Comparison of ENCODE assay signal across 11 mouse cellular contexts in the genomic region with DNA sequence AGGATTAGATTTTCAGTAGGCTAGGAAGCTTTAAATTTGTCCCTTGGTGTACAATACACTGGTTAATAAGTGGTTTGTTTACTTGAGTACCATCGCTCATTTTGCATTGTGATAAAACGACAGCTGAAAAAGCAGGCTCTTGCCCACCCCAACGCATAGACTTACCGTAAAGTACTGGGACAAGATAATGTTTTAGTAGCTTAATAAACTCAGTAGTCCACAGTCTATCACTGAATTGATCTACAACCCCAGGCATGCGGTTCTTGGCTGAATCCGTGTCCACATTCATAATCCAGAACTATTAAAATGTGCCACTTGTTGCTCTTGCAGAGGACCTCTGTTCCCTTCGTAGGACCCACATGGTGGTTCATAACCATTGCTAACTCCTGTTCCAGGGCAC. TPM values are rescaled to one million over a fixed set of nuclear protein-coding genes. Genes with fewer than 3 reads are reported as not detected.
DNase-seq lines count a peak whose midpoint lies in the region; ATAC-seq lines count a peak whose summit lies in the region.
"Had no signal": no experiment of that assay in that cellular context is flagged by ENCODE, and none has a peak within 500 bp of the region (broad histone marks: within the 10 kb centered on the region; RNA-seq: fewer than 3 reads in every experiment).

No protein-coding gene starts in this region.

- 58% methylated on average over 7 of the region's 7 CpGs for WGBS in lung, embryonic 16.5 days
- WGBS in forebrain, embryonic 11.5 days: 76% methylated on average over 7 of the region's 7 CpGs
- WGBS in limb, embryonic 12.5 days: 82% methylated on average over 7 of the region's 7 CpGs

- H3K4me1 ChIP-seq in lung, embryonic 16.5 days (replicated peaks; ENCODE audit: control insufficient read depth, insufficient read depth, low read length): peaks cover 24% of the 10 kb centered on the region
- no peaks in the 10 kb centered on the region for H3K4me1 ChIP-seq in forebrain, embryonic 11.5 days (replicated peaks; ENCODE audit: control insufficient read depth, insufficient read depth, low read length)
- H3K4me1 ChIP-seq in limb, embryonic 12.5 days (replicated peaks): peaks cover 19% of the 10 kb centered on the region

- ATAC-seq in lung, embryonic 16.5 days (ENCODE audit: low read depth): no peak
- ATAC-seq in forebrain, embryonic 11.5 days (replicated peaks; ENCODE audit: low FRiP score): no peak
- ATAC-seq in limb, embryonic 12.5 days (ENCODE audit: insufficient number of reproducible peaks, insufficient read depth, low FRiP score, low TSS enrichment, low read depth): no peak
- ATAC-seq: inflammation-experienced regulatory T-cells, adult 6 months had no signal

- H3K9me3 ChIP-seq in lung, embryonic 16.5 days (ENCODE audit: control insufficient read depth, low read length): no peaks in the 10 kb centered on the region
- no peaks in the 10 kb centered on the region for H3K9me3 ChIP-seq in forebrain, embryonic 11.5 days (ENCODE audit: control insufficient read depth, low read length)
- no peaks in the 10 kb centered on the region for H3K9me3 ChIP-seq in limb, embryonic 12.5 days

- no peaks in the 10 kb centered on the region for H3K36me3 ChIP-seq in lung, embryonic 16.5 days (ENCODE audit: control insufficient read depth, insufficient read depth, low read length)
- no peaks in the 10 kb centered on the region for H3K36me3 ChIP-seq in forebrain, embryonic 11.5 days (ENCODE audit: control insufficient read depth, insufficient read depth, low read length)
- 0 out of 2 replicates have a peak, but pooled peaks cover 4% of the 10 kb centered on the region for H3K36me3 ChIP-seq in limb, embryonic 12.5 days

- H3K4me3 ChIP-seq in lung, embryonic 16.5 days (ENCODE audit: low read length): peak overlapping the region; percentile 97
- peak overlapping the region; percentile 75 for H3K4me3 ChIP-seq in forebrain, embryonic 11.5 days (ENCODE audit: low read depth, low read length)
- peak overlapping the region; percentile 78 for H3K4me3 ChIP-seq in limb, embryonic 12.5 days (replicated peaks)

- no peaks in the 10 kb centered on the region for H3K27me3 ChIP-seq in lung, embryonic 16.5 days (ENCODE audit: control insufficient read depth, insufficient read depth, low read depth, low read length)
- H3K27me3 ChIP-seq in forebrain, embryonic 11.5 days (ENCODE audit: control insufficient read depth, insufficient read depth, low read length): no peaks in the 10 kb centered on the region
- H3K27me3 ChIP-seq in limb, embryonic 12.5 days: no peaks in the 10 kb centered on the region

- no peak for DNase-seq in lung, postnatal 10 days
- DNase-seq in forebrain, embryonic 11.5 days (ENCODE audit: low spot score): no peak
- peak; percentile 3 for DNase-seq in retina, embryonic 14.5 days (ENCODE audit: low spot score)
- no peak for DNase-seq in gastrocnemius, postnatal 4 days (ENCODE audit: low spot score in 2 of 2)
- no peak for DNase-seq in kidney, adult 8-10 months
- no peak for DNase-seq in kidney, adult 11 months
- DNase-seq: adrenal gland, adult 2 months; right cerebral cortex, postnatal 14 days had no signal

- no peak overlapping the region for H3K27ac ChIP-seq in lung, embryonic 16.5 days (ENCODE audit: low read length)
- H3K27ac ChIP-seq in forebrain, embryonic 11.5 days (ENCODE audit: low read depth, low read length): no peak overlapping the region
- no peak overlapping the region for H3K27ac ChIP-seq in limb, embryonic 12.5 days

- H3K4me2 ChIP-seq in lung, embryonic 16.5 days (ENCODE audit: low read depth, low read length): peak overlapping the region; percentile 61
- H3K4me2 ChIP-seq in forebrain, embryonic 11.5 days (ENCODE audit: low read depth, low read length, severe bottlenecking): peak overlapping the region; percentile 64
- H3K4me2 ChIP-seq in limb, embryonic 12.5 days: peak overlapping the region; percentile 78

- H3K9ac ChIP-seq in lung, embryonic 16.5 days (ENCODE audit: low read length): peak overlapping the region; percentile 35; the same call in 1 of the 2 replicates
- H3K9ac ChIP-seq in forebrain, embryonic 11.5 days (ENCODE audit: low read length): peak overlapping the region; percentile 35; the same call in 1 of the 2 replicates
- H3K9ac ChIP-seq in limb, embryonic 12.5 days (replicated peaks): no peak overlapping the region

RNA-seq across cellular contexts. Expression of a gene that starts 1.8 kb away (rescaled TPM):
- 29.2 and 36.1 TPM in 2 replicates for polyA plus RNA-seq in lung, embryonic 16.5 days (2015; fragmentation: Nextera tagmentation; extraction: Ambion mirVana)
- polyA plus RNA-seq in forebrain, embryonic 11.5 days (2014; fragmentation: Nextera tagmentation; extraction: Ambion mirVana): 42.5 and 47.1 TPM in 2 replicates
- polyA plus RNA-seq in limb, embryonic 12.5 days (2016; fragmentation: Nextera tagmentation; extraction: Ambion mirVana): 35.5 and 37.4 TPM in 2 replicates
- 10 to 100 TPM; 39.3 to 45.7 TPM for total RNA-seq in gastrocnemius, postnatal 4 days (2021)

RNA-seq across cellular contexts. Expression of a gene that starts 2.0 kb away (rescaled TPM):
- 70.7 and 74.4 TPM in 2 replicates for polyA plus RNA-seq in lung, embryonic 16.5 days (2015; fragmentation: Nextera tagmentation; extraction: Ambion mirVana)
- polyA plus RNA-seq in forebrain, embryonic 11.5 days (2014; fragmentation: Nextera tagmentation; extraction: Ambion mirVana): 65.5 and 70.4 TPM in 2 replicates
- polyA plus RNA-seq in limb, embryonic 12.5 days (2016; fragmentation: Nextera tagmentation; extraction: Ambion mirVana): 61.0 and 63.2 TPM in 2 replicates
- total RNA-seq in gastrocnemius, postnatal 4 days (2021): 10 to 100 TPM; 26.3 to 26.5 TPM
